Mouse (Mus musculus) thymus, postnatal 25 days (tissue): Measurements from ENCODE around the gene Ablim2.
A peak's percentile ranks its signal among the peaks of the same experiment; 100 is the strongest.

Source experiments
- DNase-seq: peaks from one replicate; pipeline ENCODE4 v3.0.0; 2022

Ablim2 gene

DNA sequence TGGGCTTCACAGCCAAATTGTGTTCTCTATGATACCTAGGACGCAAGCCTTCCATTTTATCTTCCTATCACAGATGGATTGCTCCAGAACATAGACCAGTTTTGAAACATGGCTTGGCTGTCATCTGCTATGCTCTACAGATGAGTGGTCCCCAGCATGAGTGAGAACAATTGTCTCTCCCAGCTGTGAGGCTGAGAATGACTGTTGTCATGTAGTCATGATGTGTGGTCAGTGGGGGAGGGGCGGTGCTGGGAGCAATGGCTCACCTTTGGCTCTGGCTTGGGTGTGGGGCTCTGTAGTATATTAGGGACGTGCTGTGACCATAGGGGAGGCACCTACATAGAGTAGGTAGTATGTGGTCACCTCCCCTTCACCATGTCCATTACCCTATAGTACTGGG lies 60.2 kb downstream of the Ablim2 start:
- DNase-seq: no peak

DNA sequence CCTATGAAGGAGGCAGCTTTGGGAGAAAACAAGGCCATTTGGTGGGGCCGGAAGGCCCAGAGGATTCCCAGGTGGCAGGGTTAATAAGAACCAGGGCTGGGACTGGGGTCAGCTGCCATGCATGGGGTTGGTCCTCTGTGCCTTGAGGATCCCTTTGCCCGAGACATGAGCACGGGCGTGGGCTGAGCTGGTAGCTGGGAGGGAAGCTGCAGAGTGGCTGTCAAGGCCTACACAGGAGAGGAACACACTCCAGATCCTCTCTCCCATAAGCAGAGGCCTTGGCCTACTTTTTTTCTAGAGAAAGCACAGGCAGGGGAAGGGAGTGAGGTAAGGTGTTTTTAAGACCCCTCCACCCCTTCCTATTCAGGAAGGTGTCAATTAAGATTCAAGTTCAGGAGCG lies 65.0 kb downstream of the Ablim2 start:
- no peak for DNase-seq

DNA sequence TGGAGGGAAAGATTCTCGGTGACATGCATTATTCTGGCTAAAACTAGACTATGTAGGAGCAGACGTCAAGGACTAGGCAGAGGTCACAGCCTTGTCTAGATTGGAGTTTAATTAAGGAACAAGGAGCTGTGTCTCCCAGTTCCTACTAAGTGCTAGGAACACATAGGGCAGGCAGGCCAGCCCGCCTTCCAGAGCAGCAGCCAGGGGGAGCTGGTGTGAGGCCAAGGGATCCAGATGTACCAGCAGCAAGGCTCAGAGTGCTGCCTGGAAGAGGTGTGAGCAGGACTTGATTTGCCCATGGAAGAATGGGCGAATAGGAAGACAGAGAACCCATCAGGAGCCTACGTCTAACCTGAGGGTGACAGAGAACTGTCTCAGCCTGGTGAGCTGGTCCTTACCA lies 68.8 kb downstream of the Ablim2 start:
- DNase-seq: no peak

DNA sequence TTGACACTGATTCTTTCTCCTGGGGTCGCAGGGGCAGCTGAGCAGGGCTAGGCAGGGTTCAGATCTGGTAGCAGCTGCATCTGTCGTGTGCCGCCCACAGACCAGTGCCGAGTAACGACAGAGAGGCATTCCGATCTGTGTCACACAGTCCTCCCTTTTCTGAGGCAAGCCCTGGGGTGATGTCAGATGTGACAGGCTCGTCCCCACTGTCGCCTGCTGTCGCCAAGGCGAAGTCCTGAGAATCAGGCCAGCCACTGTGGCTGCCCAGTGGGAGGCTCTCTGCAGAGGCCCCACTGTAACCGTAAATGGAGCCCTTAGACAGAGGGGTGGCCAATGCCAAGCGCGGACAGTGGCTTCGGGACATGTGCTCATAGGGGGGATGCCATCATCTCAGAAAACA lies 69.4 kb downstream of the Ablim2 start:
- no peak for DNase-seq

DNA sequence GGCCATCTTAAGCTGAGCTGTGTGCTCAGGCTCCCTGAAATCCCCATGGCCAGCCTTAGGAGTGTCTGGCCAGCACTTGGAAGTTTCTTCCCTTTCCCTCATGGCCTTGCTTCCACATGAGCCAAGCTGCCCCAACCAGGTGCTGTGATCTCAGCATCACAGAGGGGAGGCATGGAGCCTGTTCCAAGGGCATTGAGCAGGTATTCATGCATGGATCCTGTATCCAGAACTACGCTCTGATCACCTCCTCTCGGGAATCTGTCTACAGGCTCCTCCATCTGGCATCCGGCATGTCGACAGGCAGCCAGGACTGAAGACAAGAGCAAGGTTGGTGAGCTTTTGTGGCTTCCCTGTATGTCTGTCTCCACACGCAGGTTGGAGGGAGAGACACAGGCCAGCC lies 70.2 kb downstream of the Ablim2 start:
- DNase-seq: no peak

DNA sequence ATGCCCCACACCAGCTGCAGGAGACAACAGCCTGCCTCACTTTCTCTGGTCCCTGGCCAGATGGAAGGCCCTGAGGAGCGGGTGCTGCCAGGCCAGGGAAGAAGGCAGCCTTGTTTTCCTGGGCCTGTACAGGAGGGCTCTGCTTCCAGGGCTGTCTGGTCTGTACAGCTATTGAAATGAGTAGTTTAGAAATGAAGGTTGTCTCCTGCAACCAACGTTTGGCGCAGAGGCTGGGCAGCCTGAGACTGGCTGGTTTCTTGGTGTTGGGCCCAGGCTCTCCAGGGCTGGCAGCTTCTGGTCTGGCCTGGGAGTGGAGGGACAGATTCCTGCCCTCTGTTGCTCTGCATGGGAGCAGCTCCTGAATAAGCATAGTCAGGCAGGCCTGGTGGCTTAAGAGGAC lies 72.4 kb downstream of the Ablim2 start:
- no peak for DNase-seq

DNA sequence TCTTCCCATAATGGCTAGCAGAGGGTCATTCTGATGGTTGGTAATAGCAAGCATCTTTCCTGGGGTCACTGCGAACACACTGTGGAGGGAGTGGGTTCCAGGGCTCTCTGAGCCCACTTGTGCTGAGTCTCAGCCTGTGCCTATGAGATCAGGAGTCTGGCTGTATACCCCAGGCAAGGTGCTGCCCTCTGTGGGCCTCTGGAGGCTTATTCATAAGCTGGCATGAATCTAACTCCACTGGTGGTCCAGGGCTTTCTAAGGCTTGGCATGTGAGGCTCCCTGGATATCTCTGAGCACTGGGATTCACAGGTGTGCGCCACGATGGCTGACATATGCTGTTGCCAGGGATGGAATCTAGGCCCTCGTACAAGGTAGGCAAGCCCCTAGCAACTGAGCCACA lies 76.2 kb downstream of the Ablim2 start:
- DNase-seq: no peak

DNA sequence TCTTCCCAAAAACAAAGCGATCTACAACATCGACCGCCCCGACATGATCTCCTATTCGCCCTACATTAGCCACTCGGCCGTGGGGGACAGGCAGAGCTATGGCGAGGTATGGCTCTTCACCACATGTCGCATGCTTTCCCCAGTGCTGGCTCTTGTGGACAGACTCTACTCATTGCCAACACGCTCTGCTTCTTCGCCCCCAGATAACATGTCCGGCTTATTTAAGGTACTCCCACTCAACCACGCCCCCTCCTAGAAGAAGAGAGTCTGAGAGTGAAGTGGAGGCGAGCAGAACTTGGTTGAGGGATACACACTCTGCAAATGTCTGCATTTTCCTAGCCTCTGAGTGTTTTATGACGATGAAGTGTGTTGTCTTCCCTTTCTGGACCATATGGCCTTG lies 79.3 kb downstream of the Ablim2 start:
- DNase-seq: no peak

DNA sequence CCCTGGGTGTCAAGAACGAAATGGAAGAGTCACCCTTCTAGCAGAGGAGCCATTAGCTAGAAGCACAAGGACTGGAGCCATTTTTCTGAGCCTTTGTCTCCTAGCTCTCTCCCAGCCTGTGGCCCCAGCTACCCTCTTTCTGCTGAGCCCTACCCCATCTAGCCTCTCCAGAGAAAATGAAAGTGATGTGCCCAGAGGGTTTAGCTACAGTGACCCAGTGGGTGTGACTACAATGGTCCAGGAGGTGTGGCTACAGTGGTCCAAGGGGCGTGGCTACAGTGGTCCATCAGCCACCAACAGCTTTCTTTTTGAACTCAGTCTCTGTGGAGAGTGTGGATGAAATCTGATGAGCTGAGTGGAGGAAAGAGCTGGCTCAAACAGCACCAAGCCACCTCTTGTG lies 81.6 kb downstream of the Ablim2 start:
- DNase-seq: no peak

DNA sequence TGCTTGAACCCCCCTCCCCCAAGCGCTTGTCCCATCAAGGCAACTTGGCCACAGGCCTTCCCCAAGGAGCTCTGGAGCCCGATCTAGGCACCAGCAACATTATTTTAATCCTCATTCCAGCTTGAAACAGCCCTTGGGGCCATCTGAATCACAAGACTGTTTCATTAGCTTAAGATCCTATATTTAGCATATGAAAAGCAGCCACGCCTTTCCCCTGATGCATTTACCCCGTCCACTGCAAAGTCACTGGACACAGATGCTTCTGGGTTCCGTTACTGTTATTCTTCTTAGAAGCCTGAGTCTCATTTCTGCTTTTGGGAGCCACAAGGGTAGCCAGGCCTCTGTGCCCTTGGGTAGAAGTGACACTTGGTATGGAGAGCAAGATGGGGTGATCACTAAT lies 93.8 kb downstream of the Ablim2 start:
- DNase-seq: no peak

DNA sequence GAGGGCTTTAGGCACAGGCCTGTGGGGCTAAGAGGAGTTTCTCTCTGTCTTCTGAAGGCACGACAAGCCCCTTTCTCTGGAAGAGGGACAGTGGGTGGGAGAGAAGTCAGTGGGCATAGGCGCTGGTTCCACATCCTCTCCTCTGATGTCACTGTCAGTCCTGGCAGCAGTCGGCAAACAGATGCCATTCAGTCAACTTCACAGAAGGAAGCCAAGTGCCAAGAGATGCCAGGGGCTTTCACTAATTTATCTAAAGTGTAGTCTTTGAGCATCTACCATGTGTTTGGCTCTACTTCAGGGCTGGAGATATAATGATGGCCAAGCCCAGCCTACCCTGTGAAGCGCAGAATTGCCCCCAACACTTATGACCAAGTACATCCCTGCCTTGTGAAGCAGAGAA lies 95.8 kb downstream of the Ablim2 start:
- no peak for DNase-seq

DNA sequence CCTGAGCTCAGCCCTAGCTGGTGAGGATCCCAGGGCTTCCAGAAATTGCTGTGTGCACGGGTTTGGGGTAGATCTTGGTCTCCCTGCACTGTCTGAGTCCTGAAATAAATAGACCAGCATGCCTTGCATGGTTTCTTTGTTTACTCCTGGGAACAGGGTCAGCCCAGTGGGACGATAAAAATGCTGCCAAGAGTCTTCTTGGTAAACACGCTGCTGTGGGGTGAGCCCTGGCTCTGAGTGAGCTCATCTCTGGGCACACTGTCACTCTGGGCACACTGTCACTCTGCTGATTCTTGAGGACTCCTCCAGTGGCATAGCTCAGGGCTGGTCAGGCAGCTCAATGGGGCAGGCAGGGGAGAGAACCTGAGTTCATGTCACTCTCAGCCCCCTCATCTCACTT lies 98.6 kb downstream of the Ablim2 start:
- DNase-seq: no peak

DNA sequence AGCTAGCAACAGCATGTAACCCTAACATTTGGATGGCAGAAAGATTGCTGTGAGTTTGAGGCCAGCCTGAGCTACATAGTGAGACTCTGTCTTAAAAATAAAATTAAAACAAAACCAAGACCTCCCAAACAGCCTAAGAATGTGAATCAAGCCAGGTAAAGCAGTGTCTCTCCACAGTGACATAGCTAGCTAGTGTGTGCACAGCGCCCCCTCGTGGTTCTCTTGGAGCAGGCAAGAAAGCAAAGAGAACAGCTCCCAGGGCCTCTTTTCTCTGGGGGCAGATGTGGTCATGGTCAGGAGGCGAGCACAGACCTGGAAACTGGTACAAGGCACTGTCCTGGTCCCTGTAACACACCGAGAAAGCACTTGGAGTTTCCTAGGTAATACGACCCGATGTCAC lies 100.4 kb downstream of the Ablim2 start:
- DNase-seq: peak; percentile 55

DNA sequence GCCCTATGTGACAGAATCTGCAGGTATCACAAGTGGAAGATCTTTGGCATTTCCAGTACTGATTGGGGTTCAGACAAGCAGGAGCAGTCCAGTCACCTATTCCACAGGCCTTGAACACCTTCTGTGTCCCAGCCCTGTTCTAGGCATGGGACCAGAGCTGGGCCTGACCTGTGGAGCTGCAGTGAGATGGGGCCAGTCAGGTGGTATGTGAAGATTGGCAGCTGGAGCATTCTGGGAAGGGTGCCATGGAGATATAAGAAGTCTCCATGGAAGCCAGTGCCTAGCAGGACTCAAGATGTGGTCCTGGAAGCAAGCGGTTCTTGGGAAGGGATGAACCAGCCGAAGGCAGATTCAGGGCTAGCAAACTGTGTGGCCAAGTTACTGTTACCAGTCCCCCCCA lies 103.8 kb downstream of the Ablim2 start:
- DNase-seq: no peak

DNA sequence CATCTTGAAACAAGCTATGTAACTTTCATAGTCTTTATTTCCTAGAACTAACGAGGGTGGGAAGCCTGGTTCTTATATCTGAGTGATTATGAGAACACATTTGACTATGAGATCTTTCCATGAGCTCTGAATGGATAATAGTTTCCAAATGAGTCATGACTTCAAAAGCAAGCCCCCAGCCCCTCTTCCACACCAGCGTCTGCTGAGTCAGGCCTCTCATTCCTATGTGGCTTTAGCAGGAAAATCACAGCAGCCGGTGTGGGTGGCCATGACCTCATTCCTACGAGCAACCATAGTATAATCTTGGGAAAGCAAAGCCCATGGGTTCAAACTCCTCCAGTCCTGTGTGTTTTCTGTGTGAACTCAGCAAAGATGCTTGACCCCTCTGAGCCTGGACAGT lies 112.3 kb downstream of the Ablim2 start:
- no peak for DNase-seq

DNA sequence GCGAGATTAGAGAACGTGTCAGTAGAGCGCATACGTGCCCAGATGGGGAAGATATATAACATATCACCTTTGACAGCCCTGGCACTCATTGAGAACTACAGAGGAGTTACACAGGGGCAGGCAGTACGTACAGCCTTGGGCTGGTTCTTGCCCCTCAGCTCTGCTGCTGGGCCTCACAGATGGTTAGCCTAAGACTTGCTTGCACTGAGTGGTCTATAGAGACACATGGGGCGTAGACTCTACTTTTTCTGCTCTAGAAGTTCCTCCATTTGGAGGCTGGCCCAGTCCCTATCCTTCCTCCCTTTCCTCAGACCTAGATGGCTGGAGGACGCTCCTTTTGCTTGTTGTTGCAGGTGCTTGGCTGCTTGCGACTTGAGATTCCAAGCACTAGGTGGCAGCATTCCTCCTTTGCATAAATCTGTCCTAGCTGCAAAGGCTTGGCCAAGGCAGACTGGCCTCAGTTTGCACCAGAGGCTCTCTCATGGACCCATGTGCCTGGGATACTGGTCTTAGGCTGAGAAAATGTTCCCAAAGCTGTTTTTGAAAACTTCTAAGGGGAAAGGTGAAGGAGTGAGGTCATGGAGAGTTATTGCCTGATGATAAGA lies 112.8 kb downstream of the Ablim2 start:
- peak; percentile 70 for DNase-seq

DNA sequence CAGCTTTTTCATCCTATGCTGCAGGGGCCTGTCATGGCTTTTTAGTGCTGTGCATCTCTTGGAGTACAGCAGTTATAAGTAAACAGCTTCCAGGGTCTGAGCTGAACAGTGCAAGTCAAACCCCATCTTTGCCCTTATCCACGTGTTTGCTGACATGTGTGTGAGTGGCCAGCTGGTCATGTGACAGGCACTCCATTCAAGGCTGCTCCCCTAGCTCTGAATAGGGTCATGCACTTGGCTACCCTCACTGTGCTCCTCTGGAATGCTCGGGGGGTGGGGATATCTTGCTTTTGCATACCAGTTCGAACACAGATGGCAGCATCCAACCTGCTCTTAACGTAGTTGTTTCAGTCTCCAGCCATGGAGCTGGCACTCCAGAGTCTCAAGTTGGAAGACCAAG lies 115.7 kb downstream of the Ablim2 start:
- no peak for DNase-seq

DNA sequence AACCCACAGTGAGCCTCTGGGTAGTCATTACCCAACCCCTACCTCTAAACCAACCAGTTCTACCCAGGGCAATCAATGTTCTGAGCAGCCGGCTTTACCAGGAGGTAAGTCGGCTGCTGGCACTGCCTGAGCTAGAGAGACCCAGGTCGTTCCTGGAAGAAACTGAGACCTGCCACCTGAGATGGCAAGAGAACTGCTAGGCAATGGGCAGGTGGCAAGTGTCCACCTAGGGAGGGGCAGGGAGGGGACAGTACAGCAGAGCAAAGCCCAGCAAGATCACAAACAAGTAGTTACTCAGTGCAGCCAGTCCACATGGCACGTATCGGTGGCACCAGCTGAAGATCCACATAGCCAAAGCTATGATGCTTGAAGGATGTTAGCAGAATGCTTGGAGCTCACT lies 118.6 kb downstream of the Ablim2 start:
- DNase-seq: no peak

DNA sequence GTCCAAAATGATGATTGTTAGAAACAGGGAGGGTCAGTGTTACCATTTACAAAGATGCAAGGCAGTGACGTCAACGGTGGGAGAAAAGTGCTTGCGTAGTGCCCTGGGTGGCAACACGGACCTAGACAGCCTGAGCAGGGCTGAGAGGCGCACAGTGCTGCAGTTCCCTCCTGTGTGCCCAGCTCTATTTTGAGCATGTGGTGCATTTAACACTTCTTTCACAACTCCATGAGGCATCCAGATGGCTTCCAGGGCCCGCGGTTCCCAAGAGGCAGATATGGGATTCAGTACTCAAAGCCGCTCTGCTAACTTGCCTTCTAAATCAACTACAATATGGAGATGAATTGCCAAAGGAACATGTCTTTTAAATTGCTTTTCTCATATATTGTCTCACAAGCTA lies 121.5 kb downstream of the Ablim2 start:
- DNase-seq: no peak

DNA sequence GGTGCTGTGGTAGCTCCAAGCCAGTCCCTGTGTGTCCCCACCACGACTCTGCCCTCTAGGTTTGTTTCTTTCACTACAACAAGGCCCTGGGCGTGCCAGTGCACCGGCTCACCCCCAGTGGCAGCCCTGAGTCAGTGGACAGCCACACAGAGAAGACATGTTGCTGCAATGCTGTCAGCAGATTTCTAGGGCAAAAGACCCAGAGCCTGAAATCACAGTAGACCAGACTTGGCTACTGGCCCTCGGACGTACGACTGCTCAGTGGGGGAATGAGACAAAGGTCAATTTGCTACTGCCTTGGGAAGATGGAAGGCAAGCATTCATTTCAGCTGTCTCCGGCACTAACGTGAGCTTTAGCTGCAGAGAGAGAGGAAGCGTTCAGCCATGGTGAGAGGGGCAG lies 124.7 kb downstream of the Ablim2 start:
- no peak for DNase-seq

DNA sequence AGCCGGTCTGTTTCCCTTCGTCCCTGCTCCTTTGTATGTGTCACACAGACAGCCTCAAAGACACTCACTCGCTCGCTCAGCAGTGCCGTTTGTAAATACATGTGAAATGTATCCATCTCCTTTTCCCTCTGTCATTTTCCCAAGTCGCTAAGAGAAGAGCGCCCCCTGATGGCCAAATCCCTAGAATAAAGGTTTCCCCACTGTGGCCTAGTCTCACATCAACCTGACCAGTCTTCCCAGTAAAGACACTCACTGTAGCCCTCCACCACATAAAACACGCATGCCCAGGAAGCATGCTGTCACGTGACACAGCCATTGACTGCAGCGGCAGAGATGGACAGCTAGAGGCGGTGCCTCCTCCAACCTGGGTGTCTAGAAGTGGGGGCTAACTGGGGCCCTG lies 126.6 kb downstream of the Ablim2 start:
- DNase-seq: peak; percentile 32

DNA sequence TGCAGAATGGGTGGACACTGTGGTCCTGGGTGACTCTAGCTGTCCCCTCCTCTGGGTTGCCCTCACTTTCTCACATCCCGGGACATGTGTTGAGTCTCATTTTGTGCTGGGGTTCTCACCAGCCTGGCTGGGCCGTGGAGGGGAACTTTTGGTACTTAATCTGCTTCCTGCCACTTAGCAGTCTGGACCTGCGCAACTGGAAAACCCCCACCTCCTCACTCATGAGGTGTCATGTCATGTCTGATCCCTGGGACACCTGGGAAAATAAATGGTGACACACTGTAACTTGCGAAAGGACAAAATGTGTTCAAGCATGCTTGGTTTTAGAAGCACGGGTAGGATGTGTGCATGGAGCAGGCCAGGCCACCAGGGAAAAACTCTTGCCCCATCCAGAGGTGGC lies 127.0 kb downstream of the Ablim2 start:
- DNase-seq: no peak

DNA sequence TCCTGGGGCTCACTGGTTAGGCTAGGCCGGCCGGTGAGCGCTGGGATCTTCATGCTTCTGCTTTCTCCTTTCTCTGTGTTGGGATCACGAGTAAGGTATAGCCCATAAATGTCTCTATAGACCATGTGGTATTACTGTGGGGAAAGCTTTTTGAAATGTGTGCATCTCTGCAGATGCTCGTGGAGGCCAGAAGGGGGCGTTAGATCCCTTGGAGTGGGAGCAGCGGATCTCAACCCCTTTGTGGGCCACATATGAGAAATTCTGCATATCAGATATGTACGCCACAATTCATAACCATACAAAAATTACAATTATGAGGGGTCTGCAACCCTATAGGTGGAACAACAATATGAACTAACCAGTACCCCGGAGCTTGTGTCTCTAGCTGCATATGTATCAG lies 131.3 kb downstream of the Ablim2 start:
- no peak for DNase-seq

DNA sequence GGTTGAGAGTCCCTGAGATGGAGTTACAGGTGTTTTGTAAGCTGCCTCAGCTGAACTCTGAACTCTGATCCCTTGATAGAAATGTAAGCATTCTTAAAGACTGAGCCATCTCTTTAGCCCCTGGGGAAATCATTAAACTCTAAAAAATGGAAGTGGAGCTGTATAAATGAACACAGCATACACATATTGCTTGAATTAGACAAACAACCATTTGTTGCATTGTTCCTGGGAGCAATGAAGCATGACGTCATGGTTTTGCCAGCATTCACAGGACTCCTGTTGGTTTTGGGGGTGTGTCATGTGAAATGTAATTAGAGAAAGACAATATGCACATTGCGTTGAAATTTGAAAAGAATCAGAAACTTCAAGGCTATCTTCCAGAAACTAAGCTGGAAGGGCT lies 132.0 kb downstream of the Ablim2 start:
- DNase-seq: no peak

DNA sequence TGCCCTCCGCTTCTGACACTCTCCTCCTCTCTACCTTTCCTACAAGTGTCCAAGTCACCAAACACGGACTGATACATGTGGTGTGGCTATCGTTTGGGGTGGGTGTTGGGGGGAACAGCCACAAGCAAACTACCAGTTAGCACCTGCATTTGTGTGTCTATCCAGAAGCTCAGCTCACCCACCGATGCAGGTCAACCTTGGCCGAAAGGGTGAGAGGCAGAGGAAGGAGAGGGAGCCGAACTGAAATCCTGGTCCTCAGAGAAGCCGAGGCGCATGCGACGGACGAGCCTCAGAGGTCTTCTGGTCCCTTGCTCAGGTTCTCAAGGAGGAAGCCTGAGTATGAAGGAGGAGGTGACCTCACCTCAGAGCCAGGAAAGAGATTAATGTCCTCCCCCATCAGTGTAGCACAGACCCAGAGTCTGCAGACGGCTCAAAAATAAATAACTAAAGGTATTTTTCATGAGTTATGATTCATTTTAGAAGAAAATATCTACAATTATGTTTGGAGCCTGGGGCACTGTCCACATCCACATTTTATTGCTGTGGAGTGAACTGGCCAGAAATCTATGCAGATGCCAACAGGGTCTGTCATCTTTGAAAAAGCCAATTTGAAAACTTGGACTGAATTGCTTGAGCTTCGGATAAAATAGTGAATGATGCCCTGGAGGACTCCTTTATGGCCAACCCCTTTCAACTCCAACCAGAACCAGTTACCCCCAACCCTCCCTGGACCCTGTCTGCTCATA lies 133.5 kb downstream of the Ablim2 start:
- DNase-seq: no peak
